Mouse (Mus musculus) right cerebral cortex, postnatal 10 days (tissue): ENCODE results near the gene Tnfrsf11a.
"Not testable (repeated sequence)": the region's sequence is repeated elsewhere in the genome, so short reads cannot be mapped to it uniquely, and the experiment has no call there.

ENCODE experiments used
- DNase-seq, 2 experiments: peaks; one replicate each; pipeline ENCODE4 v3.0.0; 2021; ENCODE audit warnings: low spot score in 2 of 2

The Tnfrsf11a gene

DNA sequence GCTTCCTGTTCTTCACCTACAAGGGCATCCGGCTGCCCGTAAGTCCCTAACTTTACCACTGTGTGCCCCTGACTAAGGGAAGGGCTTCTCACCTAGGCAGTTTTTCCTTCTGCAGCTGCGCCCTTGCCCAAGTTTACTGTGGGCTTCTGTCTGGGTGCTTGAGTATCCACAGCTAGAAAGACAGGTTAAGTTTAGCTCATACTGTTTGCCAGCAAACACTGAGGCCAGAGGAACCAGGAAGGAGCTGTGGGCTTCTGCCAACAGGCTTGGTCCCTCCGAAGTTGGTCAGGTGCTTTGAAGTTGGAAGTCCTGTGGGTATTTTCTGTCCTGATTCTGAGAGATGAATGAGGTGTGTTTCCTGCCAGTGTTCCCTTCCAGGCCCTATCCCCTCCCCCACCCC, 4.6 kb downstream of the Tnfrsf11a start:
- DNase-seq = no peak

DNA sequence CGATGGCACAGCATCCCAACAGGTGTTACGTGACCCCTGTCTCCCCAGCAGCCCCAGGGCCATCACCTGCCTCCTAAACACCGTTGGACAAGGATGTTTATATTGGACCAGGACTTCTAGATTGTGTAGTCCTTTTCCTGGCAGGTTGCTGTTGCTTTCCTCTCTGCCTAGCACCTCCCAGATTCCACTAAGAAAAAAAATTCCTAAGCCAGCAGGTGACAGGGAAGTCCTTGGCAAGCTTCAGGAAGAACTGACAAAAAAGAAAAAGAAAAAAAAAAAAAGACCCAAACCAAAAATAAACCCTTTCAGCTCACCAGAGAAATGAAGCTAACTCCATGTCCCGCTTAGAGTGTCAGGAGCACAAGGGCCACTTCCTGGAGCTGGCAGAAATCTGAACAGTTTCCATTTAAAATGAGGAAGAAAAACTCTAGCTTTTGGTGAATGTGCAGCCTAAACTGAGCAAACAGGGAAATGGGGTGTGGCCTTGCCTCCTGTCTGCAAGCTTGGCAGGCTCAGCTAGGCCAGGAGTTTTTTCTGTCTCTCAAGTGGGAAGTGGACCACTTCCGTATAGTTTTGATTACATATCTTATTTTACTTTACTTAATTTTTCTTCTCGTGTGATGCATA, 6.3 kb downstream of the Tnfrsf11a start:
- DNase-seq = peak; percentile 31 to 37

DNA sequence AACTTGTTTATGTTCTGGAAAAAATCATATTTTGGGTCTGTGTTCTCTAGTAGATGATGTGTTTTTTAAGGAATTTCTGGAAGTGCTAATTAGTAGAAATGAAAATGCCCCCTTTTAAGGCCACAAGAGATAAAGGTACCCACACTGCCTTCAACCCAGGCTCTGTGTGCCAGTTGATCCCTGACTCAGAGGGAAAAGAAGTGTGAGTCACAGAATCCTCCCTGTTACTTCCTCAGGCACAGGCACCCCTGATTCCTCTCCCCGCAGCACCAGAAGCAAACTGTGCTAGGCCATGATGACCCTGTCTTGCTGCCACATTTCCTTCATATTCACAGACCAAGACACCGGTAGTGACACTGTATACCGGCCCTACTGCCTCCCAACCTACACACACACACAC, 9.6 kb downstream of the Tnfrsf11a start:
- DNase-seq = no peak

DNA sequence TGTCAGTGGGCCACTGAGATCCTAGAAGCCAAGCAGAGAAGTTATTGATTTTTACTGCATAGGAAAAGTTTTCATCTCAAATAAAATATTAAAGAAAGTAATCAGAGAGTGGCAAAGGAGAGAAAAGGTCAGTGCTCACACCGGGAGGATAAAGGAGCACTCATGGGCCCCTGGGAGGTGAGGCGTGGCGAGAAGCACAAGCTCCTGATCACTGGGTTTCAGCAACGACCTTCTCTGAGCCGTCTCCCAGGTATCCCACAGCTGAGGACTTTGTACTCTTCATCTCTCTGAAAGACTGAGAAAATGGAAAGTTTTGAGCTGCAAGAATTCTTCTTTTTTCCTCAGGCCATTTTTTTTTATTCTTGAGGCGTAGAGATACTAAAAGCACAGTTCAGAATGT, 14.2 kb downstream of the Tnfrsf11a start:
- no peak for DNase-seq

DNA sequence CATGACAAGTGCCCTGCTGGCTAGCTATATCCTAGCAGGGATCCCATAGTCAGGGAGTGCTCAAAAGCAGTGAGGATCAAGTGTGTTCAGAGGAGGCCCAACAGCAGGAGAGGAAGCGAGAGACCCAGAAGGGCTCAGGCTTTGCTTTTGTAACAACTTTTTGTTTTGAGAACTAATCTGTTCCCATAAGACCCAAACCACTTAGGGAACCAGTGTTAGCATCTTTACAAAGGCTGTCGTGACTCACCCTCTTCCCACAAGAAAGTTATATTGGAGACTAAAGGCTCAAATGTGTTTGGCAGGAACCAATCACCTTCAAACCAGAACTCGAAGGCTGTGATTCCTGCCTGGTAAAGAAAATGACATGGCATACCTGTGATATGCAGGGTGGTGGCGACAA, 15.2 kb downstream of the Tnfrsf11a start:
- no peak for DNase-seq

DNA sequence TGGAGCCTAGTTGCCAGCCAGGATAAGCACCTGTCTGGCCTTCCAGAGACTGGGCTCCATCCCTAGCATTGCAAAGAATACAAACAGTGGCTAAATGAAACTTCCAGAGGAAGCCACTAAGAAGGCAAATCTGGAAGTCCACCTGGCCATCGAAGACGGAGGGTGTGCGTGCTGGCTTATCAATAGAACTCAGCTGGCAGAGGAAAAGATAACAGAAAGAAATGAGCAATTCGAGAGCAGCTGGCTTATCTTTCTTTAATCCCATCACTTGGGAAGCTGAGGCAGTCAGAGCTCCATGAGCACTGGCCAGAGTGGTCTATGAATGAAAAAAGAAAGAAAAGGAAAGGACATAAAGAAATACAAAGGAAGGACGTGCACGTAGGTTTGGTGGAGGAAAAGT, 20.1 kb downstream of the Tnfrsf11a start:
- DNase-seq = no peak

DNA sequence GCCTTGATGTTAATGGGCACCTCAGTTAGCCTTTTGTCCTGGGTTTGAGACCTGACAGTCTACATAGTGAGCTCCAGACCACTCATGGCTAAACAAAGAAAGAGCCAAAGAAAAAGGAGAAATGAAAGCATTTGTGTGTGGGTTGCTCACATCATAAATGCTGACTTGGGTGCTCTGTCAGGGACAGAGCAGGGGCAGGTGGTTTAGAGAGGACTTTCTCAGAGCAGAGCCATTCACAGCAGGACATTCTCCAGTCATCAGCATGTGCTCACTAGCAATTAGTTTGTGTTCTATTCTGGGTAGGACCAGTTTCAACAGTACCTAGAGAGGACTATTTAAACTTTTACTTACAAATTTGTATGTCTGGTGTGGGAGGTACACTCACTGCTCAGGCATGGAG, 20.7 kb downstream of the Tnfrsf11a start:
- DNase-seq = no peak

DNA sequence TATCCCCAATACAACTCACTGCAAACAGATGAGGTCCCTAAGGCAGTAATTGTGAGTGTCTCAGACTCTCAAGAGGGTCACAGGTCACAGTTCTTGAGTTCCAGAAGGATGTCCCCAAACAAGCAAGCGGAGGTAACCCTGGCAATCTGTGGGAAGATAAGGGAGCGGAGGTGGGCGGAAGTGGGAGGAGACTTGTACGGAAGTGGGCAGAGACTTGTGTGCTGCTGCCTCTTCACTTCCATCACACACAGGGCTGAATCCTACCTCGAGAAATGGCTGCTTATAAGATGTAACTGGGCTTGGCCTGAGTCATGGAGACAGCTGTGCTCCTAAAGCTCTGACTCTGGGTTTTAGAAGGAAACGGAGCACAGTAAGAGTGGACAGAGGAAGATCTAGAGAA, 22.4 kb downstream of the Tnfrsf11a start:
- DNase-seq = no peak

DNA sequence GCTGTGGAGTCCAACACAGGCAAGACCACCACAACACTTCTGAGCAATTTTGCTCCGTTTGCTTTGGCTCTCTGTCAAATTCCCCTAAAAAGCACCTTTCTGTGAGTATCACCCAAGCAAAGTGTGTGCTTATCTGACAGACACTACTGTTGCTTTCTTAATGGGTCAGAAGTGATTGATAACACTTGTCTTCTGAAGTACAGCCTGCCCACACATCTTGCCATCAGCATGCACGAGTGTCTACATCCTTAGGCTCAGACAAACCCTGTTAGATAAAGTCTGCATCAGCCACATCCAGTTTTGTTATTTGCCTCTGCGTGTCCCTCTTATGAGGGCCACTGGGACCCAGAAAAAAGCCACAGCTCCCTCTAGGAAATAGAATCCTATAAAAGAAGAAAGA, 23.8 kb downstream of the Tnfrsf11a start:
- DNase-seq = no peak

DNA sequence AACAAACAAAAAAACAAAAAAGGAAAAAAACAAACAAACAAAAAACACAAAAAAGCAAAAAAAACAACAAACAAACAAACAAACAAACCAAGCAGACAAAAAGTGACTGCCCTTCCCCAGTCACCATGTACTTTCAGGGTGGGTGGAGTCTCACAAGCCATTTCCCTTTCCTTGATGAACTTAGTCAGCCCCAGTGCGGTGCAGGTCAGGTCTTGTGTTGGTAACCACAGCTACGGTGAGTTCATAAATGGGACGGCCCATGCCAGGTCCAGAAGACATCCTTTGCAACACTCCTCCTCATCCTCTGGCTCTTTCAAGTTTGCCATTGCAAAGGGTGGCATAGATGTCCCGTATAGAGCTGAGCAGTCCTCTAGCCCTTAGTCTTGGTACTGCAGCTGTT, 25.0 kb downstream of the Tnfrsf11a start:
- DNase-seq = no peak

DNA sequence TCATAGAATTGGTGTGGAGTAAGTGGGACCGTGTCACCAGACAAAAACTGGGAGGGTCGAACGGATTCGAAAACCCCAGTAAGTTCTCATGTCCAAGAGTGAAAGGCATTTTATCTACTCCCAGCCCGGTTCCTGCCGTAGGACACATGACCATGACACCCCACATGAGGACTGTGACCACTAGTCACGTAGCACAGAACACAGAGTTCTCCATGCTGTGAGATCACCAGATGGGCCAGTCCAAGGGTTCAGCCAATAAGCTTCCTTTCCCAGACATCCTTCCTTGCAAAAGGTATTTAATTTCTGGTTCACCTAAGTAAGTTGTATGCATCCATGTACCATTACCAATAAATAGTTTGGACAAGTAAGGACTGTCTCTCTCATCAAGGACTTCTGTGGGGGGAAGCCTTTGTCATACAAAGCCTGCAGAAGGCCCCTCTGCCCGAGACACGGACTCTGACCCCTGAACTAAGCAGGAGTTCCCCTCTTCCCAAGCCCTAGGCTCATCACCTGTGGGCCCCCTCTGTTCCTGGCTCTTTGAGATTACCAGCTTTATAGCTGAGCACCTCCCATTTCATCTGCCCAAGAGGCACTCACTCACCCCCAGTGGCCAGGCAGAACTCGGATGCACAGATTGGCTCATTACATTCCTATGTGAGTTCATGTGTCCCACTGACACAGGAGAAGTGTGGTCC, 26.7 kb downstream of the Tnfrsf11a start:
- no peak for DNase-seq

DNA sequence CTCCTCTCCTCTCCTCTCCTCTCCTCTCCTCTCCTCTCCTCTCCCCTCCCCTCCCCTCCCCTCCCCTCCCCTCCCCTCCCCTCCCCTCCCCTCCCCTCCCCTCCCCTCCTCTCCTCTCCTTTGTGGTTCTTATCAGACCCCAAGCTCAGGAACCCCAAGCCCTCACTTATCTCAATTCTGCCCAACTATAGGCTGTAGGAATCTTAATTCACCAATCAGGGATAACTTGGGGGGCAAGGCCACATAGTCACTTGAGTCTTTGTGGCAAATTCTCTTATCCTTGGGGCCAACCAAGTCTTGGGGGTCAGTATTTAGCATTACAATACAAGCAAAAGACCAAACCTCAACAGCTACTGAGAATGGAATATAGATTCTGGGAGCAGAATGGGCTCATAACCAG, 31.5 kb downstream of the Tnfrsf11a start:
- not testable (repeated sequence) for DNase-seq

DNA sequence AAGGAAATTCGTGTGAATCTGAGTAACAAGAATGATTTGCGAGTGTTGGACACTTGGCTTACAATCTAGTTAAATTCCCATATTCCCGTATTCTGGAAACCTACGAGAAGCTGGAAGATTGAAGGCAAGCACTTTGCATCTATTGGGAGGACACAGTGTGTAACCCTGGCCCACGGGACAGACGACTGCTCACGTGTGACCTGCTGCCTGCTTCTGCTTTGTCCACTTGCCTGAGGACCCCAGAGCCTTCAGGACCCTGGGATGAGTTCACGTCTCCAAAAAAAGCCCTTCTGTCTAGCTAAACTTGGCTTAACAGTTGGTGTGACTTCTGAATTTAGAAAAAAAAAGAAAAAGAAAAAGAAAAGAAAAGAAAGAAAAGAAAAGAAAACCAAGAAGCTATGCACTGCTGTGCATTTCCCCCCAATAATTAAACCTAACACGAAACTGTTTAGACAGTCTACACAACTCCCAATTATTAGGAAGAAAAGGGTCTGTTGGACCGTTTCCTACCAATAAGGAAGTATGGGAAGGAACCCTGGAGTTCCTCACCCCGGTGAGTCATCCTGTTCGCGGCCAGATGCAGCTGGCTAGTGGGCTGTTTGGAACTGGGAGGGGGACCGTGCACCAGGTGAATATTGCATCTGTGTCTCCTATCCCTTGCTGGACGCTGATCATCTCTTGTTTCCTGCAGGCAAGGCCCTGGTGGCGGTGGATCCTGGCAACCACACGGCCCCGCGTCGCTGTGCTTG, 32.6 kb downstream of the Tnfrsf11a start:
- no peak for DNase-seq

DNA sequence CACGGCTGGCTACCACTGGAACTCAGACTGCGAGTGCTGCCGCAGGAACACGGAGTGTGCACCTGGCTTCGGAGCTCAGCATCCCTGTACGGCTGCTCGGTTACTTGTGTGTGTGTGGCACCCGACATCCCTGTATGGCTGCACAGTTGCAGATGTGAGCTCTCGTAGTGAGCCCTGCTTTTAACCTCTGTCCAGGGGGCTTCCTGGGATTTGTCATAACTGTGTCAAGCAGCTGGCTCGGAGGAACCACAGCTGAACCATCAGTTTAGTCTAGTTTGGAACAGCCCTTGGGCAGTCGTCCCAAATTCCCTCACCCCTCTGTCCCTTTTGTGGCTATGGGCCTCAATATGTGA, 33.2 kb downstream of the Tnfrsf11a start:
- DNase-seq = peak in 1 of 2 experiments; percentile 27

DNA sequence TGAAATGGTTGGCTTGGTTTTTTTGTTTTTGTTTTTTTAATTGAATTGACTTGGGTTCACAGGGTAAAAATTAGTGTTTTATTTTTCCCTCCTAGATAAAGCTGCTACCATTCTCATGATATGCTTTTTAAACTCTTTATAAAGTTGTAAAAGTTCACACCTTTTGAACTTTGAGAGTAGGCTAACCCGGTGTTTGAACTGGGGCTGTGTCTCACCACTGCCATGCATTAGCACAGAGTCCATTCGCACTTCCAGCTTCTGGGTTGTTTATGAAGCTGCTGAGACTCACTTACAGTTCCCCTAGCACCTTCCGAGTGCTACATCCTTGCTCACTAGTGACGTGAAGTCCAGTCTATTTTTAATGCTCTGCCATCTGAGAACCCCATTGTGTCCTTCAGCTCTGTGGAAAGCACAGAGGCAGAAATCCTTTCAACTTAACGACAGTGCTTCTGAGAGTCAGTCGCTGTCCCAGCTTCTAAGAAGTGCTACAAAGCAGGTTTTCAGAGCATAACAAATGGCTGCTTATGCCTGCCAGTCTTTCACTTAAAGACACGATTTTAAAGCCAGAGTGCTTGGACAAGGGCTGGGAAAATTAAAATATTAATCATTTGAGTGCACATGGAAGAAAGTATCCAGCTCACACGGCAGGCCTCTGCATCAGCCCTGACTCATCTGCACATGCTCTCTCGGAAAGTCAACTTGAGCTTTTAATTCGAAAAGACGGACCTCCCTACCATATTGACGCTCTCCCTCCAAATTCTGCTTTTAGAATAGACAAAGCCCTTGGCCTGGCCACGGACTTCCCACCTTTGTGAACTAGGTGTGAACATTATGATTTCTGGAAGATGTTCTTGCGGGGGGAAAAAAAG, 34.1 kb downstream of the Tnfrsf11a start:
- no peak for DNase-seq

DNA sequence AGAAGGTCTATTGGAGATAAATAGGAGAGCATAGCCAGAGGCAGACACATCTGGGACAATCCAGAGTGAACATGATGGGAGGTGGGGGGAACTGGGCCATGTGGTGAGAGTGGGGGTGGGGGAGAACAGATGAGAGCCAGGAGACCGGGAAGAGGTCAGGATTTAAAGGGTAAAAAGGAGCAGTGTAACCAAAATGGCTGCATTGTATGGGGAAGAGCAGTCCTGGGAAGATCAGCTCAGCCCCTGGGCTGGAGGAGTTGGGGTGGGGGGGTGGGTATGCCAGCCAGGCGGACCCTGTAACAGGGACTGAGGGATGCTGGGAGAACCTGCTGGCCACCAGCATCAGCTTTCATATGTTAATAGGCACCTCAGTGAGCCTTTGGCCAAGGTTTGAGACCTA, 34.8 kb downstream of the Tnfrsf11a start:
- DNase-seq = no peak

DNA sequence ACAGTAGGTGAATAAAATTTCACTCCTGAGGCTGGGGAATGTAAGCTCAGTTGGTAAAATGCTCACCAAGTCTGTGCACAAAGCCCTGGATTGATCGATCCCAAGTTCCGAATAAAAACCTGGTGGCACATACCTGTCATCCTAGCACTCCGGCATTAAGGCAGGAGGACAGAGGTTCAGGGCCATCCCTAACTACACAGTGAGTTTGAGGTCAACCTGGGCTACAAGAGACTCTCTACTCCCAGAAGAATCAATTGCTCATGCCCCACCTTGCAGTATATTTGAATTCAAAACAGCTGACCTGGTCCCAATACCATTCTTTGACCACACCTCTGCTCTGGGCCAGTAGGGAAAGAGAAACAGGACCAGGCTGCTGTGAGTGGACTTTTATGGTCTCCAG, 35.2 kb downstream of the Tnfrsf11a start:
- no peak for DNase-seq

DNA sequence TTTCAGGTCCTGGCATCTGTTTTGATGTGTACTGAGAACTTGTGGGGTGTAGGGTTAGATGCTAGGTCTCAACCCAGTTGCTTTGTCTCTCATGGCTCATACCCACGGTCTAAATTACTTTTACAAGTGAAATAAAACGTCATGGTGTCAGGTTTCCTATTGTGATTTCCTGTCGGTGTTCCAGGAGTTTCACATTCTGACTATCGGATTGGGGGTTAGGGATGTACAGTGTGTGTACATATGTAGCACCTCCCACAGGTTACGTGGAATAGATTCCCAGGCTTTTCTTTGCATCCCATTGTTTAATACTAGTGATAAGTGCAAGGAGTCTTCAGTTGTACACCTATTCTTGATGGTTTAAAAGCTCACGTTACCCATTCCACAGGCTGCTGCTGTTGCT, 38.5 kb downstream of the Tnfrsf11a start:
- DNase-seq = no peak

DNA sequence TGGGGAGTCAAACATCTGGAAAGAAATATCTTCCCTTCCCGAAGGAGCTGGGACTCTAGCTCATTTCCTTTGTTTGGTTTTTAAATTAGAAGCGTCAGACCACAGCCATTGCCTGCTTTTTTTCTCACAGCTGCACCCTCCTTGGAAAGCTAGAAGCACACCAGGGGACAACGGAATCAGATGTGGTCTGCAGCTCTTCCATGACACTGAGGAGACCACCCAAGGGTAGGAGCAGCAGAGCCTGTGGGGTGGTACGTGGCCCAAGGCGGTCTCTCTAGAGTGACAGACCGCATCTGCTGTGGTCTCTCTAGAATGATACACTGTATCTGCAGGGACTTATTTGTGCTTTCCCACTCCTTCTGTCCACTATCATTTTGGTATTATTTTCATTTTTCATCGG, 39.2 kb downstream of the Tnfrsf11a start:
- DNase-seq = no peak

DNA sequence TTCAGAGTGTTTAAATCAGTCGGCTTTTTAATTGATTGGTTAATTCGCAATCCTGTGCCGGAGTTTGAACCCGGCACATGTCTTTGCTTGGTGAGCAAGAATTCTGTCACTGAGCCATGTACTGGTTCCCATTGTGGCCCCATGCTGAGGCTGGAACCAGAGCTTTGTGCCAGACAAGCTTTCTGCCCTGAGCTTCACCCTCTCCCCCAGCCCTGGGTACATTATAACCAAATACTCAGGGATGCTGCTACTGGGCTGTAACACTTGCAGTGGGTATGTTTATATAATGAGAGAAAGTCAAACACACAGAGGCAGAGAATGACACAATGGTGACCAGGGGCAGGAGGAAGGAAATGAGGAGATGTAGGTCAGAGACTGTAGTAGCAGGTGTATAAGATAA, 43.8 kb downstream of the Tnfrsf11a start:
- no peak for DNase-seq

DNA sequence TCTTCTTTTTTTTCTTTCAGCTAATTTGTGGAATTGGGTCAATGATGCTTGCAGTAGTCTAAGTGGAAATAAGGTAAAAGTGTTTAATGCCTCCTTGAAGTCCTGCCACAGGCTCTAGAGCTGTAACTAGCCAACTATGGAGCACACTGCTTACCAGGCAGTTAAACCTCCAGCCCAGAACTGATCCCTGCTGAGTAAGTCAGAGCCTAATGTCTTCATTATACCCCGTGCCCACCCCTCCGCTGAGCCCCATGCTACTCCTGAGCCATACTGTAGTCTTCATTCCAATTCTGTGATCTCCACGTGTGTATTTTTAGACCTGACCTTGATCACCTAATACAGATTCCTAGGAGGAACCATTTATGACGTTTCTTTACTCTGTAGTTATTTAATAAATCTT, 44.5 kb downstream of the Tnfrsf11a start:
- no peak for DNase-seq

DNA sequence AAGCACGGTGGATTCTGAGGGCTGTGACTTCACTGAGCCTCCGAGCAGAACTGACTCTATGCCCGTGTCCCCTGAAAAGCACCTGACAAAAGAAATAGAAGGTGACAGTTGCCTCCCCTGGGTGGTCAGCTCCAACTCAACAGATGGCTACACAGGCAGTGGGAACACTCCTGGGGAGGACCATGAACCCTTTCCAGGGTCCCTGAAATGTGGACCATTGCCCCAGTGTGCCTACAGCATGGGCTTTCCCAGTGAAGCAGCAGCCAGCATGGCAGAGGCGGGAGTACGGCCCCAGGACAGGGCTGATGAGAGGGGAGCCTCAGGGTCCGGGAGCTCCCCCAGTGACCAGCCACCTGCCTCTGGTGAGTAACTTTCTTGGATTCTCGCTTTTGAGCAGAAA, 46.9 kb downstream of the Tnfrsf11a start:
- DNase-seq = no peak
